Mouse (Mus musculus) frontal cortex, postnatal 25 days (tissue): ENCODE measurements around the gene Ap2s1.

Experiments used
- DNase-seq, 2 experiments: peaks; one replicate each; pipeline ENCODE4 v3.0.0; 2022; ENCODE audit warnings: low spot score in 2 of 2

The Ap2s1 gene

GRCm38 (mm10) chr7:16752016-16752415, 13.8 kb downstream of the Ap2s1 start:
- DNase-seq: no peak

GRCm38 (mm10) chr7:16755362-16756017, 17.3 kb downstream of the Ap2s1 start:
- DNase-seq: no peak

- no peak for DNase-seq
Measured at GRCm38 (mm10) chr7:16758872-16759574, 20.8 kb downstream of the Ap2s1 start.

GRCm38 (mm10) chr7:16760292-16760691, 22.1 kb downstream of the Ap2s1 start:
- DNase-seq: no peak

GRCm38 (mm10) chr7:16761005-16761481, 22.8 kb downstream of the Ap2s1 start:
- DNase-seq: no peak

GRCm38 (mm10) chr7:16761630-16762029, 23.4 kb downstream of the Ap2s1 start:
- DNase-seq: no peak

GRCm38 (mm10) chr7:16763463-16764218, 25.4 kb downstream of the Ap2s1 start:
- no peak for DNase-seq

- DNase-seq: no peak
Measured at GRCm38 (mm10) chr7:16766443-16766842, 28.2 kb downstream of the Ap2s1 start.

GRCm38 (mm10) chr7:16775888-16776287, 37.7 kb downstream of the Ap2s1 start:
- no peak for DNase-seq

GRCm38 (mm10) chr7:16780076-16780475, 41.9 kb downstream of the Ap2s1 start:
- DNase-seq: no peak

- DNase-seq: peak; percentile 32 to 55
Measured at GRCm38 (mm10) chr7:16780825-16781554, 42.8 kb downstream of the Ap2s1 start, which contains the start of gene Slc1a5. TSS of gene Slc1a5 (plus strand) at chr7:16781340.

- no peak for DNase-seq
Measured at GRCm38 (mm10) chr7:16781555-16781815, 43.3 kb downstream of the Ap2s1 start.

- DNase-seq: no peak
Measured at GRCm38 (mm10) chr7:16781816-16782554, 43.8 kb downstream of the Ap2s1 start.

GRCm38 (mm10) chr7:16782555-16783125, 44.4 kb downstream of the Ap2s1 start:
- no peak for DNase-seq

- DNase-seq: no peak
Measured at GRCm38 (mm10) chr7:16783224-16783688, 45.0 kb downstream of the Ap2s1 start.

GRCm38 (mm10) chr7:16783758-16784415, 45.7 kb downstream of the Ap2s1 start:
- no peak for DNase-seq

- no peak for DNase-seq
Measured at GRCm38 (mm10) chr7:16784498-16784976, 46.3 kb downstream of the Ap2s1 start.

GRCm38 (mm10) chr7:16785541-16786083, 47.4 kb downstream of the Ap2s1 start:
- no peak for DNase-seq

- no peak for DNase-seq
Measured at GRCm38 (mm10) chr7:16792316-16792715, 54.1 kb downstream of the Ap2s1 start.
